Mouse (Mus musculus): ENCODE measurements around the gene Rnf183.

Rnf183 gene

GRCm38 (mm10) chr4:62383752-62384151, 51.3 kb downstream of the Rnf183 start:
- DNase-seq (ENCODE audit: low read depth, low spot score), result no peak

GRCm38 (mm10) chr4:62383207-62383606, 51.8 kb downstream of the Rnf183 start:
- DNase-seq (ENCODE audit: low read depth, low spot score), result no peak

GRCm38 (mm10) chr4:62379724-62380381, 55.2 kb downstream of the Rnf183 start:
- DNase-seq (ENCODE audit: low read depth, low spot score), result no peak

All from skeletal muscle tissue, adult 2 months (tissue).